Mouse (Mus musculus) spleen, adult 2 months (tissue): ENCODE results near the gene Mmp20. TPM values are rescaled to one million over a fixed set of nuclear protein-coding genes. Genes with fewer than 3 reads are reported as not detected.

Experiments
- DNase-seq, 2 experiments: peaks; one replicate each; pipeline versions ENCODE4 v3.0.0 to v3.0.0-alpha.2; 2012 to 2021; ENCODE audit warnings: low spot score in 2 of 2, low read depth in 1 of 2
- H3K27ac ChIP-seq: fragments of 200-500 bp; 2 replicates; pipeline ENCODE4 v1.5.1; 2012; ENCODE audit warnings: low read length, inconsistent platforms; ENCODE audit not compliant: insufficient read depth
- H3K27me3 ChIP-seq: fragments of 200-500 bp; 2 replicates; pipeline ENCODE4 v1.6.1; 2012; ENCODE audit warnings: mild to moderate bottlenecking, moderate library complexity, low read length, inconsistent platforms; ENCODE audit not compliant: control insufficient read depth, insufficient read depth
- H3K36me3 ChIP-seq: fragments of 200-500 bp; 2 replicates; pipeline ENCODE4 v1.6.1; 2012; ENCODE audit warnings: mild to moderate bottlenecking, low read length, inconsistent platforms; ENCODE audit not compliant: control insufficient read depth, insufficient read depth
- H3K4me1 ChIP-seq: fragments of 200-500 bp; 2 replicates; pipeline ENCODE4 v1.6.1; 2011; ENCODE audit warnings: inconsistent platforms; ENCODE audit not compliant: control insufficient read depth, insufficient read depth, insufficient read length
- H3K4me3 ChIP-seq: fragments of 200-500 bp; 2 replicates; pipeline ENCODE4 v1.5.1; 2011; ENCODE audit warnings: mild to moderate bottlenecking, inconsistent platforms; ENCODE audit not compliant: insufficient read depth, insufficient read length; ENCODE audit errors: extremely low read depth
- CTCF ChIP-seq: fragments of 200-500 bp; IDR thresholded peaks from 2 replicates; pipeline ENCODE4 v1.5.1; 2011; ENCODE audit warnings: mild to moderate bottlenecking, inconsistent platforms; ENCODE audit not compliant: insufficient read depth, insufficient read length, insufficient replicate concordance; ENCODE audit errors: extremely low read depth
- POLR2A ChIP-seq: fragments of 200-500 bp; IDR thresholded peaks from 2 replicates; pipeline ENCODE4 v1.6.1; 2011; ENCODE audit warnings: low read depth, low read length, inconsistent platforms
- WGBS: fragments of 180-500 bp; shearing (Covaris S2); methylation state at CpG from one replicate; pipeline ENCODE4 v1.1.7; 2018; 5-methylcytosine and 5-hydroxymethylcytosine counted together
- polyA plus RNA-seq: library from polyadenylated mRNA; depleted of rRNA; stranded (reverse); fragments of >200 nt; gene quantifications from 2 replicates; pipeline ENCODE4 v1.2.3, GENCODE M21; 2012; rRNA removed

Gene Mmp20
- polyA plus RNA-seq, 1 experiment, result not detected

- H3K36me3 ChIP-seq, result no peaks in the 10 kb centered on the region
- no peak overlapping the region for H3K4me3 ChIP-seq
- no peak for DNase-seq
- H3K27ac ChIP-seq, result no peak overlapping the region
- H3K4me1 ChIP-seq, result peaks cover 6% of the 10 kb centered on the region; the same call in 1 of the 2 replicates
- no peaks in the 10 kb centered on the region for H3K27me3 ChIP-seq
- TF ChIP-seq POLR2A (no peak), CTCF (no peak)
- 72% methylated on average over 2 of the region's 2 CpGs for WGBS
Measured at GRCm38 (mm10) chr9:7714908-7715175, 86.8 kb downstream of the Mmp20 start.

GRCm38 (mm10) chr9:7721543-7721942 is 93.5 kb downstream of the Mmp20 start:
- H3K27me3 ChIP-seq, result no peaks in the 10 kb centered on the region
- DNase-seq, result no peak
- TF ChIP-seq POLR2A, result no peak
- no peaks in the 10 kb centered on the region for H3K4me1 ChIP-seq
- WGBS, result 94% methylated on average over 1 of the region's 1 CpGs
- H3K36me3 ChIP-seq, result no peaks in the 10 kb centered on the region
- H3K4me3 ChIP-seq, result no peak overlapping the region
- H3K27ac ChIP-seq, result no peak overlapping the region

Other genes starting within 250 kb of the Mmp20 start
- not detected in 2 replicates for gene Mmp1b, start 240.2 kb upstream of the Mmp20 start, polyA plus RNA-seq
- 0.63 and 0.67 TPM in 2 replicates for gene Mmp3, start 182.4 kb upstream of the Mmp20 start, polyA plus RNA-seq
- gene Mmp10, start 125.9 kb upstream of the Mmp20 start, polyA plus RNA-seq, result not detected in 2 replicates
- 1.1 and 1.4 TPM in 2 replicates for gene Mmp8, start 69.8 kb upstream of the Mmp20 start, polyA plus RNA-seq
- gene Mmp27, start 56.8 kb upstream of the Mmp20 start, polyA plus RNA-seq, result 0.21 TPM in 1 of 2 replicates, not detected in the other
- 0.11 TPM in 1 of 2 replicates, not detected in the other for gene Mmp7, start 63.9 kb downstream of the Mmp20 start, polyA plus RNA-seq
- gene Tmem123, start 135.8 kb downstream of the Mmp20 start, polyA plus RNA-seq, result 90.0 and 142 TPM in 2 replicates
- 16.4 and 17.7 TPM in 2 replicates for gene Birc2, start 208.8 kb downstream of the Mmp20 start, polyA plus RNA-seq
- 44.9 and 45.8 TPM in 2 replicates for gene Birc3, start 245.0 kb downstream of the Mmp20 start, polyA plus RNA-seq